8 mouse cellular contexts compared by ENCODE assay signal in the genomic region with DNA sequence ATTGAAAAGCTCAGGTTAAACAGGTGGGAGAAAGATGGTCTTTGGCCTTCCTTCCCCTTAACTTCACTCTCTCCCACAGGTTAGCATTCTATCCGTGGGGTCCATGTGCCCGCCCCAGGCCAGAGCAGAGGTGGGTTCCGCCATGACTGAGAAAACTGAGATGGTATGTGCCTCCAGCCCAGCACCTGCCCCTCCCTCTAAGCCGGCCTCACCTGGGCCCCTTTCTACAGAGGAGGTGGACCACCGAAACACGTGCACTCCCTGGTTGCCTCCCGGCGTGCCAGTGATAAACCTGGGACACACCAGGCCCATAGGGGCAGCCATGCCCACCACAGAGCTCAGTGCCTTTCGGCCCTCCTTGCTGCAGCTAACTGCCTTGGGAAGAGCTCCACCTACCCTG. TPM values are rescaled to one million over a fixed set of nuclear protein-coding genes. Genes with fewer than 3 reads are reported as not detected.
DNase-seq lines count a peak whose midpoint lies in the region; ATAC-seq and TF ChIP-seq lines count a peak whose summit lies in the region.

No protein-coding gene starts in this region.

- no peak for TF ChIP-seq CTCF in liver, postnatal 0 days (IDR thresholded peaks at IDR 0.05; ENCODE audit: low read depth)

- no peak for ATAC-seq in kidney, embryonic 16.5 days (ENCODE audit: low FRiP score, low TSS enrichment)
- ATAC-seq in liver, postnatal 0 days: no peak
- no peak for ATAC-seq in megakaryocyte progenitor cell, adult 5-6 weeks (replicated peaks; ENCODE audit: poor library complexity)

- peak overlapping the region; percentile 33 for H3K9ac ChIP-seq in kidney, embryonic 16.5 days (replicated peaks; ENCODE audit: low read length)
- peak overlapping the region; percentile 77 for H3K9ac ChIP-seq in liver, postnatal 0 days (replicated peaks)

- H3K27me3 ChIP-seq in kidney, embryonic 16.5 days (ENCODE audit: insufficient read depth, low read length): peaks cover 61% of the 10 kb centered on the region
- H3K27me3 ChIP-seq in hindbrain, embryonic 10.5 days (ENCODE audit: insufficient read depth, poor library complexity, severe bottlenecking): peaks cover 83% of the 10 kb centered on the region
- H3K27me3 ChIP-seq in liver, postnatal 0 days (ENCODE audit: insufficient read depth, low read length): no peaks in the 10 kb centered on the region

- no peak for TF ChIP-seq EP300 in liver, postnatal 0 days (IDR thresholded peaks at IDR 0.05; ENCODE audit: low read depth)

- H3K4me1 ChIP-seq in kidney, embryonic 16.5 days (ENCODE audit: insufficient read depth, low read length): peaks cover 44% of the 10 kb centered on the region
- H3K4me1 ChIP-seq in brown adipose tissue, adult 24 weeks (ENCODE audit: control insufficient read depth, insufficient read depth, insufficient read length, low read length): peaks cover 24% of the 10 kb centered on the region
- H3K4me1 ChIP-seq in hindbrain, embryonic 10.5 days (replicated peaks): peaks cover 47% of the 10 kb centered on the region
- peaks cover 68% of the 10 kb centered on the region for H3K4me1 ChIP-seq in liver, postnatal 0 days (ENCODE audit: insufficient read depth)

- peak overlapping the region; percentile 52 for H3K4me2 ChIP-seq in kidney, embryonic 16.5 days (replicated peaks; ENCODE audit: low read depth, low read length)
- peak overlapping the region; percentile 84 for H3K4me2 ChIP-seq in liver, postnatal 0 days (ENCODE audit: low read depth, low read length)

- 74% methylated on average over 9 of the region's 9 CpGs for WGBS in kidney, embryonic 16.5 days
- 77% methylated on average over 9 of the region's 9 CpGs for WGBS in hindbrain, embryonic 10.5 days
- 29% methylated on average over 9 of the region's 9 CpGs for WGBS in liver, postnatal 0 days (ENCODE audit: insufficient replicate concordance)

- peak overlapping the region; percentile 40 for H3K4me3 ChIP-seq in kidney, embryonic 16.5 days (ENCODE audit: low read length)
- peak overlapping the region; percentile 70 for H3K4me3 ChIP-seq in brown adipose tissue, adult 24 weeks (ENCODE audit: insufficient read depth, low read depth, low read length)
- peak overlapping the region; percentile 48 for H3K4me3 ChIP-seq in hindbrain, embryonic 10.5 days
- H3K4me3 ChIP-seq in liver, postnatal 0 days (ENCODE audit: low read depth, low read length): peak overlapping the region; percentile 66

- no peak for DNase-seq in kidney, adult 11 months
- no peak for DNase-seq in hindbrain, embryonic 10.5 days (ENCODE audit: low spot score)
- peak; percentile 44 for DNase-seq in liver, postnatal 0 days
- DNase-seq in layer of hippocampus, adult 9-10 months (ENCODE audit: low spot score): no peak
- DNase-seq in thymus, postnatal 0 days (ENCODE audit: low spot score): no peak

- H3K36me3 ChIP-seq in kidney, embryonic 16.5 days (ENCODE audit: insufficient read depth, low read length): peaks cover 20% of the 10 kb centered on the region
- H3K36me3 ChIP-seq in hindbrain, embryonic 10.5 days: peaks cover 27% of the 10 kb centered on the region
- H3K36me3 ChIP-seq in liver, postnatal 0 days (replicated peaks; ENCODE audit: insufficient read depth, low read length): peaks cover 31% of the 10 kb centered on the region

- no peak overlapping the region; the same call in 1 of the 2 replicates for H3K27ac ChIP-seq in kidney, embryonic 16.5 days (ENCODE audit: low read length)
- peak overlapping the region; percentile 96 for H3K27ac ChIP-seq in brown adipose tissue, adult 24 weeks (replicated peaks; ENCODE audit: low read depth, low read length)
- peak overlapping the region; percentile 36; the same call in 1 of the 2 replicates for H3K27ac ChIP-seq in hindbrain, embryonic 10.5 days
- peak overlapping the region; percentile 95 for H3K27ac ChIP-seq in liver, postnatal 0 days (ENCODE audit: low read depth)

- H3K9me3 ChIP-seq in kidney, embryonic 16.5 days (ENCODE audit: low read length): no peaks in the 10 kb centered on the region
- no peaks in the 10 kb centered on the region for H3K9me3 ChIP-seq in hindbrain, embryonic 10.5 days
- H3K9me3 ChIP-seq in liver, postnatal 0 days (ENCODE audit: low read length): no peaks in the 10 kb centered on the region

RNA-seq across cellular contexts. Expression of a gene that starts 1.3 kb away (rescaled TPM):
- polyA plus RNA-seq in kidney, embryonic 16.5 days (2015; fragmentation: Nextera tagmentation; extraction: Ambion mirVana): 7.9 and 8.1 TPM in 2 replicates
- 2.9 and 3.1 TPM in 2 replicates for polyA plus RNA-seq in brown adipose tissue, adult 24 weeks (2012; ENCODE audit: insufficient read depth, insufficient read length, missing spikeins)
- polyA plus RNA-seq in hindbrain, embryonic 10.5 days (2016; fragmentation: Nextera tagmentation; extraction: Ambion mirVana): 5.6 and 6.5 TPM in 2 replicates
- polyA plus RNA-seq in liver, postnatal 0 days (2015; fragmentation: Nextera tagmentation; extraction: Ambion mirVana): 24.6 and 25.7 TPM in 2 replicates
- 8.1 and 8.8 TPM in 2 replicates for polyA plus RNA-seq in thymus, postnatal 0 days (2015; fragmentation: Nextera tagmentation; extraction: Ambion mirVana)
- 56.3 and 72.0 TPM in 2 replicates for total RNA-seq in megakaryocyte progenitor cell, adult 5-6 weeks (2015)
- 58.0 and 65.6 TPM in 2 replicates for total RNA-seq in megakaryocyte progenitor cell, adult 5-6 weeks (2017)

RNA-seq across cellular contexts. Expression of a gene that starts 14.9 kb away (rescaled TPM):
- 22.5 and 26.7 TPM in 2 replicates for polyA plus RNA-seq in kidney, embryonic 16.5 days (2015; fragmentation: Nextera tagmentation; extraction: Ambion mirVana)
- 19.0 and 22.9 TPM in 2 replicates for polyA plus RNA-seq in brown adipose tissue, adult 24 weeks (2012; ENCODE audit: insufficient read depth, insufficient read length, missing spikeins)
- polyA plus RNA-seq in hindbrain, embryonic 10.5 days (2016; fragmentation: Nextera tagmentation; extraction: Ambion mirVana): 25.2 and 28.9 TPM in 2 replicates
- 3.3 and 3.6 TPM in 2 replicates for polyA plus RNA-seq in liver, postnatal 0 days (2015; fragmentation: Nextera tagmentation; extraction: Ambion mirVana)
- polyA plus RNA-seq in thymus, postnatal 0 days (2015; fragmentation: Nextera tagmentation; extraction: Ambion mirVana): 12.1 TPM in 2 replicates
- 71.6 and 77.1 TPM in 2 replicates for total RNA-seq in megakaryocyte progenitor cell, adult 5-6 weeks (2015)
- total RNA-seq in megakaryocyte progenitor cell, adult 5-6 weeks (2017): 50.9 and 53.5 TPM in 2 replicates

RNA-seq across cellular contexts. Expression of a gene that starts 16.5 kb away (rescaled TPM):
- 81.5 and 82.9 TPM in 2 replicates for polyA plus RNA-seq in kidney, embryonic 16.5 days (2015; fragmentation: Nextera tagmentation; extraction: Ambion mirVana)
- 25.1 and 33.4 TPM in 2 replicates for polyA plus RNA-seq in brown adipose tissue, adult 24 weeks (2012; ENCODE audit: insufficient read depth, insufficient read length, missing spikeins)
- 57.8 and 65.9 TPM in 2 replicates for polyA plus RNA-seq in hindbrain, embryonic 10.5 days (2016; fragmentation: Nextera tagmentation; extraction: Ambion mirVana)
- 21.3 TPM in 2 replicates for polyA plus RNA-seq in liver, postnatal 0 days (2015; fragmentation: Nextera tagmentation; extraction: Ambion mirVana)
- polyA plus RNA-seq in thymus, postnatal 0 days (2015; fragmentation: Nextera tagmentation; extraction: Ambion mirVana): 50.0 and 51.5 TPM in 2 replicates
- 56.0 and 64.4 TPM in 2 replicates for total RNA-seq in megakaryocyte progenitor cell, adult 5-6 weeks (2015)
- total RNA-seq in megakaryocyte progenitor cell, adult 5-6 weeks (2017): 82.2 and 84.4 TPM in 2 replicates

RNA-seq across cellular contexts. Expression of a gene that starts 20.2 kb away (rescaled TPM):
- 2.3 and 2.8 TPM in 2 replicates for polyA plus RNA-seq in kidney, embryonic 16.5 days (2015; fragmentation: Nextera tagmentation; extraction: Ambion mirVana)
- 1.9 TPM in 1 of 2 replicates, not detected in the other for polyA plus RNA-seq in brown adipose tissue, adult 24 weeks (2012; ENCODE audit: insufficient read depth, insufficient read length, missing spikeins)
- polyA plus RNA-seq in hindbrain, embryonic 10.5 days (2016; fragmentation: Nextera tagmentation; extraction: Ambion mirVana): 0.54 and 1.9 TPM in 2 replicates
- polyA plus RNA-seq in liver, postnatal 0 days (2015; fragmentation: Nextera tagmentation; extraction: Ambion mirVana): 4.8 and 6.3 TPM in 2 replicates
- 2.4 and 3.6 TPM in 2 replicates for polyA plus RNA-seq in thymus, postnatal 0 days (2015; fragmentation: Nextera tagmentation; extraction: Ambion mirVana)
- total RNA-seq in megakaryocyte progenitor cell, adult 5-6 weeks (2015): 12.2 and 15.2 TPM in 2 replicates
- 3.7 and 8.5 TPM in 2 replicates for total RNA-seq in megakaryocyte progenitor cell, adult 5-6 weeks (2017)

RNA-seq across cellular contexts. Expression of a gene that starts 39.9 kb away (rescaled TPM):
- 73.5 and 78.0 TPM in 2 replicates for polyA plus RNA-seq in kidney, embryonic 16.5 days (2015; fragmentation: Nextera tagmentation; extraction: Ambion mirVana)
- 17.2 and 62.3 TPM in 2 replicates for polyA plus RNA-seq in brown adipose tissue, adult 24 weeks (2012; ENCODE audit: insufficient read depth, insufficient read length, missing spikeins)
- 89.9 and 94.7 TPM in 2 replicates for polyA plus RNA-seq in hindbrain, embryonic 10.5 days (2016; fragmentation: Nextera tagmentation; extraction: Ambion mirVana)
- polyA plus RNA-seq in liver, postnatal 0 days (2015; fragmentation: Nextera tagmentation; extraction: Ambion mirVana): 32.3 and 32.9 TPM in 2 replicates
- polyA plus RNA-seq in thymus, postnatal 0 days (2015; fragmentation: Nextera tagmentation; extraction: Ambion mirVana): 76.9 and 86.0 TPM in 2 replicates
- 43.5 and 61.9 TPM in 2 replicates for total RNA-seq in megakaryocyte progenitor cell, adult 5-6 weeks (2015)
- total RNA-seq in megakaryocyte progenitor cell, adult 5-6 weeks (2017): 34.4 and 49.8 TPM in 2 replicates
